Mouse (Mus musculus): Measurements from ENCODE around the gene Utp11. TPM values are rescaled to one million over a fixed set of nuclear protein-coding genes. Genes with fewer than 3 reads are reported as not detected.

Utp11 gene
- polyA plus RNA-seq (2017; shearing (Covaris generic)): 10 to 100 TPM; 63.2 to 64.8 TPM

GRCm38 (mm10) chr4:124693135-124693894, at the start of gene Utp11:
Gene Utp11 (minus strand): TSS chr4:124693600.

DNA sequence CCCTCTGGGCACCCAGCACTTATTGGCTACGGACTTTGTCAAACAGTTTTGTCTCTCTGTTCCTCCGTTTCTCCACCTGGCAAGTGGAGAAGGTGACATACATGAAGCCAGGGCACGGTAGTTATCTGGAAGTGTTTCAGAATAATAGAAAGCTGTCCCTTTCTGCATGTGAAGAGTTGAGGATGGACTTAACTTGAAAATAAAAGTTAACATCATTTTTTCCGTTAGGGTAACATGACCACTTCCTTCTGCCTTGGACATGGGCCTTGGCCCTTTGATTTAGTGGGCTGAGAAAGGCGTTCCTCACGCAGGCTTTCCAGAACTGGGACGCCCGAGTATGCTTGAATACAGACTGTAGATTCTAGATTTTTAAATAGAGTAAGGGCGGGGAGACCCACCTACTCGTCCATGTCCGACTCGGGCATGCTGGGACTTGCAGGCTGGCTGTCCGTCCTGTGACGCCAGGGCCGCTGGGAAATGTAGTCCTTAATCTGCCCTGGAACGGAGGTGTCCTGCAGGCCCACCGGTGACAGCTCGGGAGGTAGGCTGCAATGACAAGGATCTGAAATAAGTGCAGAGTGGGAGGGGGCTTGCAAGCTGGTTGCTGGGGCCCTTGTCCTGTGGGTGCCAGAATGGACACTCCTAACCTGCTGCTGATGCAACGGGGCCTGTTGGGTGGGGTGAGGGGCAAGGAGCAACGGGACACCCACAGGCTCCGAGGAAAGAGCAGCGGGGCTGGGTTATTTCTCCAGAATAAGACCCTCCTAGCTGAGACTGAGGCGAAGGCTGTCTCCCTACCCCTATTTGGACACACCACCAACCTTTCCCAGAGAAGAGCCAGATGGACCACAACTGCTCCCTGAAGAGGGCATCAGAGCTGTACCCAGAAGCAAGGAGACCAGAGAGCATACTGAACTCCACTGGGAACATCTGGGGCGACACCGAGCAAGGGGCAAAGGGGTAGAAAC, 48.3 kb upstream of the Utp11 start, which contains the start of gene Inpp5b:
Inpp5b (plus strand) TSS at position 475 of the 968 bp plus-strand sequence.

DNA sequence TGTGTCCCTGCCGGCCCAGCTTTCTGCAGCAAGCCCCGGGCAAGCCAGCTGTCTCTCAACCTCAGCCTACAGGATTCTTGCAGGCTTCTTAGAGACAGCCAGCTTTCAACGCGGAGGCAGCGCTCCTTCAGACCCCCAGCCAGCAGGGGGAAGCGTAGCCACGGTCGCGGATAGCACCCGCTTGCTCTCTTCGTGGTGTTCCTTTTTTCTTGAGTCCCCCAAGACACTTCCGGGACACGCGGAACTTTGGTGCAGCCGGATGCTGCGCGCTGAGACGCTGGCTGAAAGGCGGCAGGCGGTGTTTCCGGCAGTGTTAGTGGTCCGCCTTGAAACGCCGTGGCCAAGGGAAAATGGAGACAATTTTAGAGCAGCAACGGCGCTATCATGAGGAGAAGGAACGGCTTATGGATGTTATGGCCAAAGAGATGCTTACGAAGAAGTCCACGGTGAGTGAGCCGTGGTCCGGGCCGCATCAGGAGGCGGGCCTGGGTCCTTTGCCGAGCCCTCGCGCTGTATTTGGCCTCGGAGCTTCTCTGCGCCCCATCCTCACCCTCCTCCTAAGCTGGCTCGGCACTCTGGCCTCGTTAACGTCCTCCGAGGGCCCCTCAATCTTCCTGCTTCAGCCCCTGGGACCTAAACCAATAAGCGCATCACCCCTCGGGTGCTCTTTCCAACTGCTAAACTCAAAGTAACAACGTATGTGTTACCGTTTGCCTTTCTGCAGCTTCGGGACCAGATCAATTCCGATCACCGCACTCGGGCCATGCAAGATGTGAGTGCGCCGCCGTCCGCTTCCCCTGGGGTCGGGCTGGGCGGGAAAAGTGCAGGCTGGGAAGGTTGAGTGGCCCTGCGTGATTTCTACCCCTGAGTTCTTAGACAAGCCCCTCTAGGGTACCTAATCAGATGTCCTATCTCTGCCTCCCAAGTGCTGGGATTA, 21.4 kb upstream of the Utp11 start, which contains the start of gene Sf3a3:
Sf3a3 (plus strand) TSS at position 232 of the 937 bp plus-strand sequence.

GRCm38 (mm10) chr4:124700248-124700971, 7.0 kb upstream of the Utp11 start, which contains the start of gene Fhl3:
Gene Fhl3 (plus strand): TSS chr4:124700701.

DNA sequence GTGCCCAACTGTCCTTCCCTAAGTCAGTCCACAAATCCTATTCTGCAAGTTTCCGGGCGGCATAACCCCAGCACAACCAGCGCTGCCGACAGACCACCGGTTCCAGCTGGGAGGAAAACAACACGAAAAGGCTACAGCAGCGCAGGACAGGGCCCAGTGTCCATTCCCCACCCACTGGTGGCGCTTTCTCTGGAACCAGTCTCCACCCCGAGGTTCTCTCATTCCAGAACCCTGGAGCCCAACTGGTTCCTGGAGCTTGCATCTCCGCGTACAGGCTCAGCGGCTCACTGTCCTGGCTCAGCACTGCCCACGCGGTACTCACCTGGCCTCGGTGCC, 36.9 kb downstream of the Utp11 start, which contains the start of gene Pou3f1:
Pou3f1 (plus strand) TSS at position 290 of the 336 bp plus-strand sequence.

Other genes with a start within 250 kb of the Utp11 start
- gene 3100002H09Rik, start 82.8 kb downstream of the Utp11 start, polyA plus RNA-seq (2017; shearing (Covaris generic)): under 1 TPM; 0.31 to 0.60 TPM
- gene Pou3f1, start 36.8 kb downstream of the Utp11 start, polyA plus RNA-seq (2017; shearing (Covaris generic)): under 1 TPM in 1 of 2 experiments, not detected in 1; 0.11 TPM
- under 1 TPM; 0.69 to 0.98 TPM for gene Fhl3, start 7.1 kb upstream of the Utp11 start, polyA plus RNA-seq (2017; shearing (Covaris generic))
- gene Sf3a3, start 21.2 kb upstream of the Utp11 start, polyA plus RNA-seq (2017; shearing (Covaris generic)): 100 to 1,000 TPM; 110 to 142 TPM
- gene Inpp5b, start 48.2 kb upstream of the Utp11 start, polyA plus RNA-seq (2017; shearing (Covaris generic)): 100 to 1,000 TPM; 102 to 110 TPM
- gene Mtf1, start 108.5 kb upstream of the Utp11 start, polyA plus RNA-seq (2017; shearing (Covaris generic)): 10 to 100 TPM; 20.1 to 23.4 TPM
- gene Yrdc, start 157.1 kb upstream of the Utp11 start, polyA plus RNA-seq (2017; shearing (Covaris generic)): 10 to 100 TPM; 66.2 to 98.8 TPM
- 10 to 100 TPM; 24.1 to 36.1 TPM for gene 1110065P20Rik, start 157.6 kb upstream of the Utp11 start, polyA plus RNA-seq (2017; shearing (Covaris generic))
- gene Maneal, start 168.6 kb upstream of the Utp11 start, polyA plus RNA-seq (2017; shearing (Covaris generic)): 1 to 10 TPM; 1.8 to 2.5 TPM
- gene Epha10, start 187.3 kb upstream of the Utp11 start, polyA plus RNA-seq (2017; shearing (Covaris generic)): under 1 TPM in 1 of 2 experiments, not detected in 1; 0.12 TPM
- gene 9930104L06Rik, start 243.4 kb upstream of the Utp11 start, polyA plus RNA-seq (2017; shearing (Covaris generic)): 1 to 10 TPM; 6.3 to 9.8 TPM
- 10 to 100 TPM; 25.4 to 26.0 TPM for gene Cdca8, start 245.7 kb upstream of the Utp11 start, polyA plus RNA-seq (2017; shearing (Covaris generic))

All from activated CD4-positive, CD25-positive, alpha-beta regulatory T cell (primary cell).